Mouse (Mus musculus): Measurements from ENCODE around the gene Atg4c. TPM values are rescaled to one million over a fixed set of nuclear protein-coding genes. Genes with fewer than 3 reads are reported as not detected.

Atg4c gene
- 13.9 and 14.6 TPM in 2 replicates for polyA plus RNA-seq (2015; fragmentation: Nextera tagmentation; extraction: Ambion mirVana)

GRCm38 (mm10) chr4:99193810-99194582, at the start of gene Atg4c:
Atg4c (plus strand) TSS chr4:99193934.
- peak within 1 kb of the TSS; percentile 67 for H3K4me2 ChIP-seq
- H3K36me3 ChIP-seq (ENCODE audit: poor library complexity, severe bottlenecking), result no peaks in the 10 kb centered on the region
- peaks cover 9% of the 10 kb centered on the region for H3K4me1 ChIP-seq
- no peaks in the 10 kb centered on the region for H3K27me3 ChIP-seq
- WGBS, result under 1% methylated on average over 50 of the region's 50 CpGs
- H3K9ac ChIP-seq, result peak within 1 kb of the TSS; percentile 86
- H3K4me3 ChIP-seq, result peak within 1 kb of the TSS; percentile 72
- peak within 1 kb of the TSS; percentile 85 for H3K27ac ChIP-seq
- ATAC-seq, result peak; percentile 98
- no peaks in the 10 kb centered on the region for H3K9me3 ChIP-seq (replicated peaks)

- 0 out of 2 replicates have a peak, but pooled peaks cover 2% of the 10 kb centered on the region for H3K4me1 ChIP-seq
- H3K27me3 ChIP-seq, result no peaks in the 10 kb centered on the region; the same call in 1 of the 2 replicates
- no peak for ATAC-seq
- H3K9ac ChIP-seq, result no peak overlapping the region
- WGBS, result 95% methylated on average over 4 of the region's 4 CpGs
- no peak overlapping the region for H3K4me2 ChIP-seq
- H3K36me3 ChIP-seq (ENCODE audit: poor library complexity, severe bottlenecking), result no peaks in the 10 kb centered on the region
- no peaks in the 10 kb centered on the region for H3K9me3 ChIP-seq (replicated peaks)
- no peak overlapping the region for H3K27ac ChIP-seq
- no peak overlapping the region for H3K4me3 ChIP-seq
Observed at GRCm38 (mm10) chr4:99151434-99151833, 42.3 kb upstream of the Atg4c start.

GRCm38 (mm10) chr4:99151885-99152558, 41.7 kb upstream of the Atg4c start:
- no peak for ATAC-seq

GRCm38 (mm10) chr4:99156641-99157307, 37.0 kb upstream of the Atg4c start:
- H3K27ac ChIP-seq, result no peak overlapping the region
- no peaks in the 10 kb centered on the region for H3K36me3 ChIP-seq (ENCODE audit: poor library complexity, severe bottlenecking)
- H3K9ac ChIP-seq, result no peak overlapping the region
- H3K4me1 ChIP-seq, result peaks cover 17% of the 10 kb centered on the region
- ATAC-seq, result no peak
- H3K4me2 ChIP-seq, result no peak overlapping the region
- 70% methylated on average over 11 of the region's 11 CpGs for WGBS
- H3K4me3 ChIP-seq, result no peak overlapping the region
- no peaks in the 10 kb centered on the region for H3K9me3 ChIP-seq (replicated peaks)
- H3K27me3 ChIP-seq, result no peaks in the 10 kb centered on the region; the same call in 1 of the 2 replicates

More at GRCm38 (mm10) chr4:99151885-99152558, 41.7 kb upstream of the Atg4c start:
- Histone ChIP-seq H3K9ac (no peak overlapping the region), H3K4me1 (0 out of 2 replicates have a peak, but pooled peaks cover 2% of the 10 kb centered on the region), H3K27me3 (no peaks in the 10 kb centered on the region; the same call in 1 of the 2 replicates), H3K4me3 (no peak overlapping the region), H3K9me3 (replicated peaks) (no peaks in the 10 kb centered on the region), H3K27ac (no peak overlapping the region), H3K36me3 (ENCODE audit: poor library complexity, severe bottlenecking) (no peaks in the 10 kb centered on the region), H3K4me2 (no peak overlapping the region)
- WGBS, result 9% methylated on average over 4 of the region's 4 CpGs

GRCm38 (mm10) chr4:99158495-99158894, 35.2 kb upstream of the Atg4c start:
- Histone ChIP-seq H3K36me3 (ENCODE audit: poor library complexity, severe bottlenecking) (no peaks in the 10 kb centered on the region), H3K9ac (no peak overlapping the region), H3K4me1 (peaks cover 21% of the 10 kb centered on the region), H3K27me3 (no peaks in the 10 kb centered on the region; the same call in 1 of the 2 replicates), H3K4me2 (no peak overlapping the region), H3K27ac (no peak overlapping the region), H3K9me3 (replicated peaks) (no peaks in the 10 kb centered on the region), H3K4me3 (no peak overlapping the region)
- no peak for ATAC-seq
- 96% methylated on average over 5 of the region's 5 CpGs for WGBS

- Histone ChIP-seq H3K36me3 (ENCODE audit: poor library complexity, severe bottlenecking) (no peaks in the 10 kb centered on the region), H3K4me2 (no peak overlapping the region), H3K4me1 (peaks cover 23% of the 10 kb centered on the region), H3K9me3 (replicated peaks) (no peaks in the 10 kb centered on the region), H3K4me3 (no peak overlapping the region), H3K27me3 (peaks cover 3% of the 10 kb centered on the region; the same call in 1 of the 2 replicates), H3K27ac (no peak overlapping the region), H3K9ac (no peak overlapping the region)
- 1% methylated on average over 3 of the region's 3 CpGs for WGBS
- ATAC-seq, result 0 out of 2 replicates have a peak, but pooled peaks have one; percentile 33
Observed at GRCm38 (mm10) chr4:99160414-99160813, 33.3 kb upstream of the Atg4c start.

- Histone ChIP-seq H3K36me3 (ENCODE audit: poor library complexity, severe bottlenecking) (no peaks in the 10 kb centered on the region), H3K4me2 (no peak overlapping the region), H3K9me3 (replicated peaks) (no peaks in the 10 kb centered on the region), H3K4me3 (no peak overlapping the region), H3K9ac (no peak overlapping the region), H3K27ac (no peak overlapping the region), H3K4me1 (peaks cover 23% of the 10 kb centered on the region), H3K27me3 (peaks cover 3% of the 10 kb centered on the region; the same call in 1 of the 2 replicates)
- no peak for ATAC-seq
- 8% methylated on average over 5 of the region's 5 CpGs for WGBS
Observed at GRCm38 (mm10) chr4:99160899-99161298, 32.8 kb upstream of the Atg4c start.

- Histone ChIP-seq H3K27me3 (peaks cover 3% of the 10 kb centered on the region; the same call in 1 of the 2 replicates), H3K4me1 (peaks cover 23% of the 10 kb centered on the region), H3K4me2 (peak overlapping the region; percentile 38), H3K36me3 (ENCODE audit: poor library complexity, severe bottlenecking) (no peaks in the 10 kb centered on the region), H3K9ac (no peak overlapping the region), H3K9me3 (replicated peaks) (no peaks in the 10 kb centered on the region), H3K27ac (no peak overlapping the region), H3K4me3 (no peak overlapping the region)
- 3% methylated on average over 6 of the region's 6 CpGs for WGBS
- ATAC-seq, result no peak
Observed at GRCm38 (mm10) chr4:99161457-99161971, 32.2 kb upstream of the Atg4c start.

GRCm38 (mm10) chr4:99163001-99163400, 30.7 kb upstream of the Atg4c start:
- no peaks in the 10 kb centered on the region for H3K9me3 ChIP-seq (replicated peaks)
- no peak for ATAC-seq

GRCm38 (mm10) chr4:99163547-99163946, 30.2 kb upstream of the Atg4c start:
- Histone ChIP-seq H3K4me1 (peaks cover 23% of the 10 kb centered on the region), H3K9me3 (replicated peaks) (no peaks in the 10 kb centered on the region), H3K36me3 (ENCODE audit: poor library complexity, severe bottlenecking) (no peaks in the 10 kb centered on the region), H3K4me2 (no peak overlapping the region), H3K27me3 (peaks cover 3% of the 10 kb centered on the region; the same call in 1 of the 2 replicates), H3K4me3 (no peak overlapping the region), H3K9ac (peak overlapping the region; percentile 26; the same call in 1 of the 2 replicates), H3K27ac (no peak overlapping the region)
- 12% methylated on average over 4 of the region's 4 CpGs for WGBS
- ATAC-seq, result no peak

More at GRCm38 (mm10) chr4:99163001-99163400, 30.7 kb upstream of the Atg4c start:
- Histone ChIP-seq H3K4me1 (peaks cover 23% of the 10 kb centered on the region), H3K27me3 (peaks cover 3% of the 10 kb centered on the region; the same call in 1 of the 2 replicates), H3K36me3 (ENCODE audit: poor library complexity, severe bottlenecking) (no peaks in the 10 kb centered on the region), H3K27ac (no peak overlapping the region), H3K4me2 (no peak overlapping the region), H3K9ac (no peak overlapping the region), H3K4me3 (no peak overlapping the region)
- 36% methylated on average over 9 of the region's 9 CpGs for WGBS

- ATAC-seq, result no peak
- Histone ChIP-seq H3K9ac (no peak overlapping the region), H3K27me3 (0 out of 2 replicates have a peak, but pooled peaks cover 3% of the 10 kb centered on the region), H3K4me3 (no peak overlapping the region), H3K27ac (no peak overlapping the region), H3K4me2 (no peak overlapping the region), H3K4me1 (no peaks in the 10 kb centered on the region), H3K36me3 (ENCODE audit: poor library complexity, severe bottlenecking) (no peaks in the 10 kb centered on the region), H3K9me3 (replicated peaks) (no peaks in the 10 kb centered on the region)
- 95% methylated on average over 5 of the region's 5 CpGs for WGBS
Observed at GRCm38 (mm10) chr4:99168869-99169268, 24.9 kb upstream of the Atg4c start.

Measured in forebrain, embryonic 13.5 days (tissue).